Mouse (Mus musculus) brain, embryonic 14.5 days (tissue): ENCODE data around the gene Ripk4.

ENCODE experiments used
- CTCF ChIP-seq: fragments of 200-500 bp; IDR thresholded peaks from 2 replicates; pipeline ENCODE4 v1.5.1; 2012; ENCODE audit warnings: inconsistent platforms, mild to moderate bottlenecking, moderate library complexity, borderline replicate concordance; ENCODE audit not compliant: insufficient read depth, insufficient read length; ENCODE audit errors: extremely low read depth
- POLR2A ChIP-seq: fragments of 200-500 bp; IDR thresholded peaks from 2 replicates; pipeline ENCODE4 v1.6.1; 2012; ENCODE audit warnings: mild to moderate bottlenecking, inconsistent platforms, borderline replicate concordance; ENCODE audit not compliant: poor library complexity, insufficient read depth, insufficient read length, severe bottlenecking; ENCODE audit errors: extremely low read depth

DNA sequence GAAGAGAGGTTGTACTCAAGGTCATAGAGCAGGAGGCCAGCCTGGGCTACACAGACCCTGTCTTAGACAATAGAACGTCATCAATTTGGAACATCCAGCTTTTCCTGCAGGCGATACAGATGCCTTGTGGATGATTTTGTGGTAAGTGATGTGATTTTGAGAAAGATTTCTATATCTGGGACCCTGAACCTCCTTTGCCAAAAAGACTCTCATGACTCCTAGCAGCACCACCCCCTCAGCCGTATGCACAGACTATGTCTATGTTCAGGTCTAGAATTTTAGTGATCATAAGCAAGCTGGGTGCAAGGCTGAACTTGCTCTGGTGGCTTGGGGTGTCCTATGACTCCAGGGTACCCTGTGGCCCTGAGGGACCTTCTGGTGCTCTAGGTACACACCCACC lies 42.1 kb upstream of the Ripk4 start:
- TF ChIP-seq CTCF (no peak), POLR2A (no peak)
